Mouse (Mus musculus): ENCODE measurements around the gene Bcas1. TPM values are rescaled to one million over a fixed set of nuclear protein-coding genes. Genes with fewer than 3 reads are reported as not detected.
A peak's percentile ranks its signal among the peaks of the same experiment; 100 is the strongest.

Gene Bcas1
- 2.1 and 2.9 TPM in 2 replicates for total RNA-seq (2012; rRNA removed)

- TF ChIP-seq HCFC1 (IDR thresholded peaks at IDR 0.05; ENCODE audit: borderline replicate concordance, insufficient read depth, low read length) (no peak), ZNF384 (IDR thresholded peaks at IDR 0.05; ENCODE audit: low read depth, low read length) (no peak), ZC3H11A (IDR thresholded peaks at IDR 0.05; ENCODE audit: borderline replicate concordance, low read depth, low read length) (no peak), MAFK (IDR thresholded peaks at IDR 0.05; ENCODE audit: insufficient read depth, low read depth, low read length) (no peak), CHD2 (IDR thresholded peaks at IDR 0.05; ENCODE audit: low read depth, low read length) (no peak)
- DNase-seq (ENCODE audit: low read depth, low spot score) = no peak
- Histone ChIP-seq H3K9me3 (ENCODE audit: control insufficient read depth, insufficient read depth, low read depth, low read length) (no peaks in the 10 kb centered on the region), H3K36me3 (ENCODE audit: control insufficient read depth, insufficient read depth, low read length, poor library complexity, severe bottlenecking) (no peaks in the 10 kb centered on the region), H3K9ac (ENCODE audit: insufficient read depth, low read depth, low read length, poor library complexity, severe bottlenecking) (no peak within 1 kb of the TSS), H3K27ac (ENCODE audit: insufficient read depth, low read depth, low read length, poor library complexity, severe bottlenecking) (no peak within 1 kb of the TSS), H3K4me1 (ENCODE audit: control insufficient read depth in 2 of 2, insufficient read depth in 2 of 2, low read length in 2 of 2, poor library complexity in 1 of 2) (peaks cover 0 to 3% of the 10 kb centered on the region in 2 experiments; a peak in 1 of 4 replicates), H3K4me3 (ENCODE audit: insufficient read depth in 1 of 2, low read depth in 1 of 2, low read length in 2 of 2, poor library complexity in 1 of 2, severe bottlenecking in 1 of 2) (no peak within 1 kb of the TSS)
- in situ Hi-C loops (cut with MboI; ENCODE audit: low sequenced_read_pairs in 2 of 2, unreplicated experiment in 2 of 2) = no loop called here
Observed at GRCm38 (mm10) chr2:170427704-170428103, at the start of gene Bcas1. TSS of gene Bcas1 (minus strand) at chr2:170427845.

GRCm38 (mm10) chr2:170476643-170477042 is 49.0 kb upstream of the Bcas1 start:
- H3K9me3 ChIP-seq (ENCODE audit: control insufficient read depth, insufficient read depth, low read depth, low read length) = no peaks in the 10 kb centered on the region
- no peak overlapping the region for H3K4me3 ChIP-seq (ENCODE audit: insufficient read depth in 1 of 2, low read depth in 1 of 2, low read length in 2 of 2, poor library complexity in 1 of 2, severe bottlenecking in 1 of 2)
- in situ Hi-C loops (cut with MboI; ENCODE audit: low sequenced_read_pairs in 2 of 2, unreplicated experiment in 2 of 2) = no loop called here
- no peak overlapping the region for H3K27ac ChIP-seq (ENCODE audit: insufficient read depth, low read depth, low read length, poor library complexity, severe bottlenecking)
- no peak overlapping the region for H3K9ac ChIP-seq (ENCODE audit: insufficient read depth, low read depth, low read length, poor library complexity, severe bottlenecking)
- TF ChIP-seq MAFK (IDR thresholded peaks at IDR 0.05; ENCODE audit: insufficient read depth, low read depth, low read length) = no peak
- no peak for TF ChIP-seq HCFC1 (IDR thresholded peaks at IDR 0.05; ENCODE audit: borderline replicate concordance, insufficient read depth, low read length)
- no peak for TF ChIP-seq ZC3H11A (IDR thresholded peaks at IDR 0.05; ENCODE audit: borderline replicate concordance, low read depth, low read length)
- TF ChIP-seq CHD2 (IDR thresholded peaks at IDR 0.05; ENCODE audit: low read depth, low read length) = no peak
- TF ChIP-seq ZNF384 (IDR thresholded peaks at IDR 0.05; ENCODE audit: low read depth, low read length) = no peak
- no peaks in the 10 kb centered on the region for H3K36me3 ChIP-seq (ENCODE audit: control insufficient read depth, insufficient read depth, low read length, poor library complexity, severe bottlenecking)
- H3K4me1 ChIP-seq (ENCODE audit: control insufficient read depth in 2 of 2, insufficient read depth in 2 of 2, low read length in 2 of 2, poor library complexity in 1 of 2) = no peaks in the 10 kb centered on the region
- DNase-seq (ENCODE audit: low read depth, low spot score) = no peak

- peak; percentile 60 for DNase-seq (ENCODE audit: low read depth, low spot score)
Observed at GRCm38 (mm10) chr2:170476215-170476614, 48.6 kb upstream of the Bcas1 start.

GRCm38 (mm10) chr2:170475164-170475563 is 47.5 kb upstream of the Bcas1 start:
- Histone ChIP-seq H3K9me3 (ENCODE audit: control insufficient read depth, insufficient read depth, low read depth, low read length) (no peaks in the 10 kb centered on the region), H3K9ac (ENCODE audit: insufficient read depth, low read depth, low read length, poor library complexity, severe bottlenecking) (no peak overlapping the region), H3K36me3 (ENCODE audit: control insufficient read depth, insufficient read depth, low read length, poor library complexity, severe bottlenecking) (no peaks in the 10 kb centered on the region), H3K4me1 (ENCODE audit: control insufficient read depth in 2 of 2, insufficient read depth in 2 of 2, low read length in 2 of 2, poor library complexity in 1 of 2) (peaks cover 0 to 8% of the 10 kb centered on the region in 2 experiments; a peak in 2 of 4 replicates), H3K27ac (ENCODE audit: insufficient read depth, low read depth, low read length, poor library complexity, severe bottlenecking) (no peak overlapping the region), H3K4me3 (ENCODE audit: insufficient read depth in 1 of 2, low read depth in 1 of 2, low read length in 2 of 2, poor library complexity in 1 of 2, severe bottlenecking in 1 of 2) (no peak overlapping the region)
- in situ Hi-C loops (cut with MboI; ENCODE audit: low sequenced_read_pairs in 2 of 2, unreplicated experiment in 2 of 2) = no loop called here
- no peak for DNase-seq (ENCODE audit: low read depth, low spot score)
- no peak for TF ChIP-seq ZC3H11A (IDR thresholded peaks at IDR 0.05; ENCODE audit: borderline replicate concordance, low read depth, low read length)

More at GRCm38 (mm10) chr2:170476215-170476614, 48.6 kb upstream of the Bcas1 start:
- TF ChIP-seq HCFC1 (IDR thresholded peaks at IDR 0.05; ENCODE audit: borderline replicate concordance, insufficient read depth, low read length) (no peak), ZC3H11A (IDR thresholded peaks at IDR 0.05; ENCODE audit: borderline replicate concordance, low read depth, low read length) (0 out of 2 replicates have a peak, but pooled peaks have one; percentile 13)
- no peaks in the 10 kb centered on the region for H3K4me1 ChIP-seq (ENCODE audit: control insufficient read depth in 2 of 2, insufficient read depth in 2 of 2, low read length in 2 of 2, poor library complexity in 1 of 2)
- no peak overlapping the region for H3K27ac ChIP-seq (ENCODE audit: insufficient read depth, low read depth, low read length, poor library complexity, severe bottlenecking)
- H3K9ac ChIP-seq (ENCODE audit: insufficient read depth, low read depth, low read length, poor library complexity, severe bottlenecking) = no peak overlapping the region
- no peaks in the 10 kb centered on the region for H3K9me3 ChIP-seq (ENCODE audit: control insufficient read depth, insufficient read depth, low read depth, low read length)
- H3K36me3 ChIP-seq (ENCODE audit: control insufficient read depth, insufficient read depth, low read length, poor library complexity, severe bottlenecking) = no peaks in the 10 kb centered on the region
- H3K4me3 ChIP-seq (ENCODE audit: insufficient read depth in 1 of 2, low read depth in 1 of 2, low read length in 2 of 2, poor library complexity in 1 of 2, severe bottlenecking in 1 of 2) = no peak overlapping the region
- in situ Hi-C loops (cut with MboI; ENCODE audit: low sequenced_read_pairs in 2 of 2, unreplicated experiment in 2 of 2) = no loop called here

GRCm38 (mm10) chr2:170474125-170474524 is 46.5 kb upstream of the Bcas1 start:
- TF ChIP-seq CHD2 (IDR thresholded peaks at IDR 0.05; ENCODE audit: low read depth, low read length) (no peak), HCFC1 (IDR thresholded peaks at IDR 0.05; ENCODE audit: borderline replicate concordance, insufficient read depth, low read length) (no peak), ZNF384 (IDR thresholded peaks at IDR 0.05; ENCODE audit: low read depth, low read length) (no peak), MAFK (IDR thresholded peaks at IDR 0.05; ENCODE audit: insufficient read depth, low read depth, low read length) (no peak), ZC3H11A (IDR thresholded peaks at IDR 0.05; ENCODE audit: borderline replicate concordance, low read depth, low read length) (no peak)
- H3K9ac ChIP-seq (ENCODE audit: insufficient read depth, low read depth, low read length, poor library complexity, severe bottlenecking) = no peak overlapping the region
- in situ Hi-C loops (cut with MboI; ENCODE audit: low sequenced_read_pairs in 2 of 2, unreplicated experiment in 2 of 2) = no loop called here
- no peaks in the 10 kb centered on the region for H3K36me3 ChIP-seq (ENCODE audit: control insufficient read depth, insufficient read depth, low read length, poor library complexity, severe bottlenecking)
- H3K4me3 ChIP-seq (ENCODE audit: insufficient read depth in 1 of 2, low read depth in 1 of 2, low read length in 2 of 2, poor library complexity in 1 of 2, severe bottlenecking in 1 of 2) = no peak overlapping the region
- H3K4me1 ChIP-seq (ENCODE audit: control insufficient read depth in 2 of 2, insufficient read depth in 2 of 2, low read length in 2 of 2, poor library complexity in 1 of 2) = peaks cover 3 to 13% of the 10 kb centered on the region in 2 experiments; a peak in 3 of 4 replicates
- H3K27ac ChIP-seq (ENCODE audit: insufficient read depth, low read depth, low read length, poor library complexity, severe bottlenecking) = no peak overlapping the region
- no peak for DNase-seq (ENCODE audit: low read depth, low spot score)
- no peaks in the 10 kb centered on the region for H3K9me3 ChIP-seq (ENCODE audit: control insufficient read depth, insufficient read depth, low read depth, low read length)

Data from ES-E14 (cell line).